In the genomic region with DNA sequence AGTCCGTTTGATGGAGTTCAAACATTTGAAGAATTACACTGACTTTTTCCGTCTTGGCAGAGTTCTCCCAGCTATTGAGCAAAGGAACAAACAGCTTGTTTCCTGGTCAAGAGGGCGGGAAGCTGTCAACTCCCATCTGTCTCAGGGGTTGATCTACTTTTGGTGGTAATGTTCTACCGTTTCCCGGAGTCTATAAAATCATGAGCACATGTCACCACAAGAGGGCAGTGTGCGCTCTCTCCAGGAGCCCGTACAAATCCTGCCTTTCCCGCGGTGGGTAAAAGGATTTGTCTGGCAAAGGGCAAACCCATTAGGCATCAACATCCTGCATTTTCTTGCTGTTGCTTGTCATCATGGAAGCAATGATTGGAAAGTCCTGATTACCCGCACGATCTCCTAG, we compare ENCODE assay signal across 9 mouse cellular contexts.
DNase-seq lines count a peak whose midpoint lies in the region; ATAC-seq lines count a peak whose summit lies in the region.
"Had no signal": no experiment of that assay in that cellular context is flagged by ENCODE, and none has a peak within 500 bp of the region (broad histone marks: within the 10 kb centered on the region; RNA-seq: fewer than 3 reads in every experiment).

No protein-coding gene starts in this region.

- WGBS in hindbrain, embryonic 16.5 days = 8% methylated on average over 11 of the region's 11 CpGs

- DNase-seq in adrenal gland, adult (ENCODE audit: inconsistent age in 2 of 2, low spot score in 1 of 2) = peak; percentile 73 to 89
- DNase-seq in cerebellum, postnatal 25 days = peak; percentile 70 to 84
- peak; percentile 66 for DNase-seq in gastrocnemius, adult 18-20 months (ENCODE audit: low spot score)
- peak; percentile 70 to 73 for DNase-seq in layer of hippocampus, postnatal 36 days
- DNase-seq in lung, postnatal 4 days = peak; percentile 80 to 84
- DNase-seq in right cerebral cortex, postnatal 25 days = peak; percentile 80

- no peak overlapping the region for H3K4me3 ChIP-seq in hindbrain, embryonic 16.5 days (ENCODE audit: low read length)

- H3K27me3 ChIP-seq in hindbrain, embryonic 16.5 days (replicated peaks; ENCODE audit: control insufficient read depth, insufficient read depth, low read length) = no peaks in the 10 kb centered on the region
- H3K27me3 ChIP-seq: megakaryocyte, embryonic 14.5 days had no signal

- peaks cover 3% of the 10 kb centered on the region; the same call in 1 of the 2 replicates for H3K9me3 ChIP-seq in hindbrain, embryonic 16.5 days (ENCODE audit: control insufficient read depth, low read length)

- ATAC-seq in hindbrain, embryonic 16.5 days = peak; percentile 60; the same call in 1 of the 2 replicates
- ATAC-seq in inflammation-experienced regulatory T-cells, adult 6 months = no peak

- H3K36me3 ChIP-seq in hindbrain, embryonic 16.5 days (ENCODE audit: control insufficient read depth, insufficient read depth, low read length) = no peaks in the 10 kb centered on the region

- no peak overlapping the region for H3K4me2 ChIP-seq in hindbrain, embryonic 16.5 days (ENCODE audit: low read length)

- no peak overlapping the region for H3K9ac ChIP-seq in hindbrain, embryonic 16.5 days (ENCODE audit: low read depth, low read length)

- H3K4me1 ChIP-seq in hindbrain, embryonic 16.5 days (ENCODE audit: control insufficient read depth, insufficient read depth, low read depth, low read length) = 0 out of 2 replicates have a peak, but pooled peaks cover 3% of the 10 kb centered on the region
- H3K4me1 ChIP-seq: megakaryocyte, embryonic 14.5 days had no signal

- no peak overlapping the region for H3K27ac ChIP-seq in hindbrain, embryonic 16.5 days (ENCODE audit: low read depth, low read length)
